Comparison of ENCODE assay signal across 26 mouse cellular contexts in genomic region chr1:63180122-63180521, GRCm38 (mm10). TPM values are rescaled to one million over a fixed set of nuclear protein-coding genes. Genes with fewer than 3 reads are reported as not detected.
"Had no signal": no experiment of that assay in that cellular context is flagged by ENCODE, and none has a peak within 500 bp of the region (broad histone marks: within the 10 kb centered on the region; RNA-seq: fewer than 3 reads in every experiment).

No protein-coding gene starts in this region.

- H3K9me3 ChIP-seq: heart, embryonic 13.5 days; heart, embryonic 15.5 days; hindbrain, embryonic 13.5 days; hindbrain, embryonic 15.5 days; limb, embryonic 13.5 days; limb, embryonic 15.5 days had no signal

- H3K4me3 ChIP-seq: heart, embryonic 13.5 days; heart, embryonic 15.5 days; hindbrain, embryonic 13.5 days; hindbrain, embryonic 15.5 days; layer of hippocampus, adult 2 months; left cerebral cortex, adult 2 months; limb, embryonic 13.5 days; limb, embryonic 15.5 days had no signal

- H3K9ac ChIP-seq: heart, embryonic 13.5 days; heart, embryonic 15.5 days; hindbrain, embryonic 13.5 days; hindbrain, embryonic 15.5 days; limb, embryonic 13.5 days; limb, embryonic 15.5 days; liver, embryonic 14.5 days had no signal

- H3K27ac ChIP-seq: heart, embryonic 13.5 days; heart, embryonic 15.5 days; hindbrain, embryonic 13.5 days; hindbrain, embryonic 15.5 days; hindbrain, postnatal 0 days; layer of hippocampus, adult 2 months; left cerebral cortex, adult 2 months; limb, embryonic 13.5 days; liver, embryonic 14.5 days had no signal

- H3K27me3 ChIP-seq: heart, embryonic 13.5 days; heart, embryonic 15.5 days; hindbrain, embryonic 13.5 days; hindbrain, embryonic 15.5 days; limb, embryonic 13.5 days; limb, embryonic 15.5 days had no signal

- H3K4me2 ChIP-seq: heart, embryonic 11.5 days; heart, embryonic 13.5 days; heart, embryonic 15.5 days; hindbrain, embryonic 13.5 days; hindbrain, embryonic 15.5 days; limb, embryonic 13.5 days; limb, embryonic 15.5 days had no signal

- DNase-seq: gastrocnemius, postnatal 14 days; gastrocnemius, postnatal 36 days; heart, adult 18-20 months; heart, postnatal 14 days; heart, postnatal 36 days; kidney, adult 11 months; kidney, adult 8-10 months; kidney, postnatal 10 days; kidney, postnatal 25 days; kidney, postnatal 4 days; left cerebral cortex, postnatal 4 days had no signal

RNA-seq across cellular contexts. Expression of gene Gpr1, which starts 34.2 kb away (rescaled TPM):
- total RNA-seq: hematopoietic stem cell, adult 5-6 weeks; liver, adult 2 months had no signal
- polyA plus RNA-seq: heart, embryonic 11.5 days; intestine, embryonic 14.5 days; intestine, embryonic 16.5 days; liver, adult 2 months; liver, embryonic 14.5 days had no signal
